Mouse (Mus musculus) stomach, postnatal 0 days (tissue): ENCODE results near the gene Col4a3. TPM values are rescaled to one million over a fixed set of nuclear protein-coding genes. Genes with fewer than 3 reads are reported as not detected.

Source experiments
- ATAC-seq: fragments of 200-750 bp; cut with Nextera tagmentation; 2 replicates; pipeline ENCODE4 v1.8.0; 2017; ENCODE audit not compliant: low FRiP score, low TSS enrichment
- DNase-seq: peaks from one replicate; pipeline ENCODE4 v3.0.0-alpha.2; 2016; ENCODE audit warnings: low spot score
- H3K27ac ChIP-seq: fragments of 300-500 bp; sonication (generic); replicated peaks from 2 replicates; pipeline ENCODE4 v1.5.1; 2014; ENCODE audit warnings: mild to moderate bottlenecking, control low read depth
- H3K27me3 ChIP-seq: fragments of 300-500 bp; sonication (generic); 2 replicates; pipeline ENCODE4 v1.6.1; 2014; ENCODE audit warnings: low read length; ENCODE audit not compliant: control insufficient read depth, insufficient read depth
- H3K36me3 ChIP-seq: fragments of 300-500 bp; sonication (generic); 2 replicates; pipeline ENCODE4 v1.6.1; 2014; ENCODE audit warnings: low read length, mixed read lengths; ENCODE audit not compliant: control insufficient read depth, insufficient read depth
- H3K4me1 ChIP-seq: fragments of 300-500 bp; sonication (generic); replicated peaks from 2 replicates; pipeline ENCODE4 v1.6.1; 2014; ENCODE audit warnings: antibody characterized with exemption; ENCODE audit not compliant: control insufficient read depth, insufficient read depth
- H3K4me2 ChIP-seq: fragments of 300-500 bp; sonication (generic); replicated peaks from 2 replicates; pipeline ENCODE4 v1.6.1; 2014; ENCODE audit warnings: low read depth, mild to moderate bottlenecking, control low read depth, moderate library complexity
- H3K4me3 ChIP-seq: fragments of 300-500 bp; sonication (generic); 2 replicates; pipeline ENCODE4 v1.5.1; 2014; ENCODE audit warnings: low read depth, low read length, control low read depth
- H3K9ac ChIP-seq: fragments of 300-500 bp; sonication (generic); 2 replicates; pipeline ENCODE4 v1.6.1; 2014; ENCODE audit warnings: mild to moderate bottlenecking, low read length, control low read depth, mixed read lengths
- H3K9me3 ChIP-seq: fragments of 300-500 bp; sonication (generic); 2 replicates; pipeline ENCODE4 v1.6.1; 2016; ENCODE audit warnings: low read length; ENCODE audit not compliant: control insufficient read depth
- CTCF ChIP-seq: IDR thresholded peaks from 2 replicates; pipeline ENCODE4 v1.5.1; 2016; ENCODE audit warnings: antibody characterized with exemption, low read depth, mild to moderate bottlenecking, moderate library complexity
- EP300 ChIP-seq: optimal IDR thresholded peaks from 2 replicates; pipeline ENCODE3; 2016; ENCODE audit warnings: antibody characterized with exemption
- whole genome bisulfite sequencing: fragments of 180-500 bp; shearing (Covaris S2); extraction: QIAGEN DNeasy Blood & Tissue Kit; methylation state at CpG from one replicate; pipeline ENCODE4 v1.1.7; 2014; 5-methylcytosine and 5-hydroxymethylcytosine counted together
- polyA plus RNA-seq: library from polyadenylated mRNA; unstranded; fragments of >200 nt; fragmentation: Nextera tagmentation; extraction: Ambion mirVana; gene quantifications from 2 replicates; pipeline ENCODE4 v1.2.1, GENCODE M21; 2015

Col4a3 gene
- polyA plus RNA-seq, 1 experiment from 2014 or later, result 0.42 TPM

DNA sequence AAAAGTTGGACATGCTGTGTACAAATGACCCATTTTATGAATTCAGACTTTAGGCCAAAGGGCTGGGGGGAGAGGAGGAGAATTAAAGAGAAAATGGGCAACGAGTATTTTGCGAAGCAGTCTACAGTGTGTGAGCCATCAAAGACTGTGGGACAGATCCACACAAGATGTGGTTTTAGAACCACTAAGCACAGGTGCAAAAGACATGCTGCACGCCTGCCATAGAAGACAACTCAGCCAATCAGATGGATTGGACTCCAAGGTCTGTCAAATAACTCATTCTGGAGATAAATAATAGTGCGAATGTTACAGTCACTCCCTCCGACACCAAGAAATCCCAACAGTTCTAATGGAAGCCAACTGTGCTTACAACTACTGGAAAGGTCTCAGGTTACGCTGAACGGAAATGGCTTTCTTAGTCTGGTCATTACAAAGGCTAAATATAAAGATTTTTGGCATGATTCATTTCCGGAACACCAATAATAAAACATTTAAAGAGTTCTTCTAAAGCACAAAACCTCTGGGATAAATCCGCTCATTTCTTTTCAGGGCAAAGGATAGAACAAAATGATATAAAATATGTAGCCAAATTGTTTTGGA, 25.4 kb downstream of the Col4a3 start:
- Histone ChIP-seq H3K36me3 (no peaks in the 10 kb centered on the region), H3K27me3 (no peaks in the 10 kb centered on the region), H3K9me3 (no peaks in the 10 kb centered on the region), H3K4me1 (no peaks in the 10 kb centered on the region), H3K4me3 (no peak overlapping the region), H3K4me2 (no peak overlapping the region), H3K27ac (no peak overlapping the region), H3K9ac (no peak overlapping the region)
- WGBS, result 50% methylated on average over 9 of the region's 9 CpGs
- ATAC-seq (no peak), DNase-seq (no peak)
- TF ChIP-seq EP300, result no peak
- no peak for TF ChIP-seq CTCF

DNA sequence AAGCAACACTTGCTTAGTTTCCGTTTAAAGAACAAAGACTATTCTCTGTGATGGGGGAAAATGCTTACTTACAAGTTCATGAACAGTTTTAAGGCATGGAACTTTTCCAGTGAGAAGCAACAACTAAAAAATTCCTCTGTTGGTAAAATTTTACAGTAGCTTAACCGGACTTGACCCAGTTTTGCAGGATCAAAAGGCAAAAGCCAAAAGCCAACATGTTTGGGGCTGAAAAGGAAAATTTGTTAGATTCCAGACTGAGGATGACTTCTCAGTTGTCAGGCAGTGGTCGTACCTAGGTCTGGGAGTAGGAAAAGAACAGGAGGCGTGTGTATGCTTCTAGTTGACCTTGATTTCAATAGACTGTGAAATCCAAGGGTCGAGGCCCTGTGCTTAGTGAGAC, 31.3 kb downstream of the Col4a3 start:
- H3K4me2 ChIP-seq, result no peak overlapping the region
- H3K27me3 ChIP-seq, result no peaks in the 10 kb centered on the region
- H3K36me3 ChIP-seq, result no peaks in the 10 kb centered on the region
- TF ChIP-seq CTCF (no peak), EP300 (no peak)
- no peaks in the 10 kb centered on the region for H3K9me3 ChIP-seq
- H3K4me3 ChIP-seq, result no peak overlapping the region
- DNase-seq (no peak), ATAC-seq (no peak)
- no peak overlapping the region for H3K9ac ChIP-seq
- no peak overlapping the region for H3K27ac ChIP-seq
- no peaks in the 10 kb centered on the region for H3K4me1 ChIP-seq
- 65% methylated on average over 5 of the region's 5 CpGs for WGBS

DNA sequence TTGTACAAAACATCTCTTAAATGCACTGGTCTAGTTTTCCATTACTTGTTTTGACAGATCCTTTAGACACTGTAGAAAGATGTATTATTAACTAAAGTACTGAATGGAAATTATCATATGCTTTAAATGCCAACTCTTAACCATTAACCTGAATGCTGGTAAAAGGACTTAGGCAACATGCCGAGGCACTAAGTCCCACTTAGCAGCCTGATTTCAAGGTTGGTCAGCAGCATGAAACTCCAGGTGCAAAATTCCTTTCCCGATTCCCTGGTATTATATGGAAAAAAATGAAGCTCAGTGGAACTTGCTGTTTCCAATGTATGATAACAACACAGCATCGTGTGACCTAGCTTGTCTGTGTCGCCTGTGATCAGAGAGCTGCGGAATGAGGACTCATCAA, 31.9 kb downstream of the Col4a3 start:
- H3K4me3 ChIP-seq, result no peak overlapping the region
- ATAC-seq, result no peak
- no peak for TF ChIP-seq EP300
- TF ChIP-seq CTCF, result no peak

DNA sequence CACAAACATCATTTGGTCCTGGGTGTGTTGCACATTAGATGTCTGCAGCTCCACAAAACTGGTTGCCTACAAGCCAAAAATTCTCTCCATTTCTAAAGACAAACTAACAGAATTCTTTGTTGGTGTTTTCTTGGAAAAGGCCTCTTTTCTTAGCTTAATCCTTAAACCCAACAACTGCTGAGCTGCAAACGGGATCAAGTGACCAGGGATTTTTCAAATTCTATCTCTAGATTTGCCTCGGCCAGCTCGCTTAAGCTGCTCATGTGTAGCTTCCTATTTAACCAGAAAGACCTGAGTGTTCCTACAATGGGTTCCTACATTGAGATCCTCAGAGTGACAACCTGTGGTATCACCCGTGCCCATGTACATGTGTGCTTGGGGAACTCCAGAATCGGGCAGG, 33.3 kb downstream of the Col4a3 start:
- Histone ChIP-seq H3K9me3 (no peaks in the 10 kb centered on the region), H3K36me3 (no peaks in the 10 kb centered on the region), H3K27ac (no peak overlapping the region), H3K9ac (no peak overlapping the region), H3K4me2 (no peak overlapping the region), H3K4me3 (no peak overlapping the region), H3K4me1 (no peaks in the 10 kb centered on the region), H3K27me3 (no peaks in the 10 kb centered on the region)
- WGBS, result 84% methylated on average over 5 of the region's 5 CpGs
- ATAC-seq (no peak), DNase-seq (no peak)
- TF ChIP-seq EP300 (no peak), CTCF (no peak)

More for the DNA sequence above, 31.9 kb downstream of the Col4a3 start:
- Histone ChIP-seq H3K4me2 (no peak overlapping the region), H3K27me3 (no peaks in the 10 kb centered on the region), H3K36me3 (no peaks in the 10 kb centered on the region), H3K4me1 (no peaks in the 10 kb centered on the region), H3K27ac (no peak overlapping the region), H3K9ac (no peak overlapping the region), H3K9me3 (no peaks in the 10 kb centered on the region)
- WGBS, result 87% methylated on average over 5 of the region's 5 CpGs
- DNase-seq, result no peak

DNA sequence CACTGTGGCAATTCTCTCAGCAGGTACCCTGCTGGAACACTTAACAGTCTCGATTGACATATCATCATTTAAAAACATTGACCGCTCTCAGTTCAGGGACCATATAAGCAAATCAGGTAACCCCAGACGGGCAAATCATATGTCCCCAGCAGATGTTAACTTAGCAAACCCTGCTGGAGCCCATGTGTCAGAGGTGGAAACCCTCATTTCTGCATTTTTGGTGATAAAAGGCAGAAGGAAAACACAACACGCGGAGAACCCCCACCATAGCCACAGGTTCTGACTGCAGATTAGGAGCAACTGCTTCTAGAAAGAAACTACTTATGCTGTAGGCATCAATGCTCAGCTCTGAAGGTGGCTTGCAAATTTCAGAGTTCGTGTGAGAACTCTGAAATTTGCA, 38.2 kb downstream of the Col4a3 start:
- Histone ChIP-seq H3K9ac (no peak overlapping the region), H3K4me1 (no peaks in the 10 kb centered on the region), H3K27me3 (no peaks in the 10 kb centered on the region), H3K9me3 (no peaks in the 10 kb centered on the region), H3K36me3 (no peaks in the 10 kb centered on the region), H3K27ac (no peak overlapping the region), H3K4me3 (no peak overlapping the region), H3K4me2 (no peak overlapping the region)
- TF ChIP-seq CTCF, result no peak
- no peak for TF ChIP-seq EP300
- ATAC-seq (no peak), DNase-seq (no peak)
- WGBS, result 80% methylated on average over 6 of the region's 6 CpGs

DNA sequence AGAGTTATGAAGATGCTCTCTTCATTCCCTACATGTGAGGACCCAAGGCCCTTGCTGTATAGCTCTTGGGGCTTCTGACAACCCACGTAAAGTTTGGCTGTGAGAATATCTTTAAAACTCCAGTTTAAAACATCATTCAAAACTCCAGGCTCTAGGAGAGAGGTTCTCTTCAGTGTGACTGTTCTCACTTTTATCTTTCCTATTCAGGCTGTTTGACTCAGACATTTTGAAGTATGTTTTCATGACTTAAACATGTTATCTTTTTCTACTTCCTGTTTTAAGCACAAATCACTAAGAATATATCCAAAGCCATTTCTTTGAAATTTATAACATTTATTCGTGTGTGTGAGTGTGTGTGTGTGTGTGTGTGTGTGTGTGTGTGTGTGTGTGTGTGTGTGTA, 38.8 kb downstream of the Col4a3 start:
- no peak for ATAC-seq

More for the DNA sequence above, 38.8 kb downstream of the Col4a3 start:
- Histone ChIP-seq H3K9ac (no peak overlapping the region), H3K9me3 (no peaks in the 10 kb centered on the region), H3K4me1 (no peaks in the 10 kb centered on the region), H3K27ac (no peak overlapping the region), H3K4me2 (no peak overlapping the region), H3K36me3 (no peaks in the 10 kb centered on the region), H3K4me3 (no peak overlapping the region), H3K27me3 (no peaks in the 10 kb centered on the region)
- DNase-seq, result no peak
- 57% methylated on average over 2 of the region's 2 CpGs for WGBS
- TF ChIP-seq CTCF (no peak), EP300 (no peak)
